Mouse (Mus musculus) layer of hippocampus, postnatal 14 days (tissue): ENCODE data around the gene Slco3a1. TPM values are rescaled to one million over a fixed set of nuclear protein-coding genes. Genes with fewer than 3 reads are reported as not detected.

Source experiments
- DNase-seq, 2 experiments: peaks; one replicate each; pipeline ENCODE4 v3.0.0; 2021 to 2022; ENCODE audit warnings: low spot score in 2 of 2, mixed read lengths in 1 of 2
- total RNA-seq, 2 experiments: library from RNA; stranded (reverse); gene quantifications; 2 replicates each; pipeline ENCODE4 v1.2.3; 2021

Slco3a1 gene
- total RNA-seq, 2 experiments from 2014 or later: 67.3 to 69.3 TPM

GRCm38 (mm10) chr7:74354527-74355256, 199.9 kb downstream of the Slco3a1 start:
- DNase-seq: peak in 1 of 2 experiments; percentile 84

GRCm38 (mm10) chr7:74353707-74354468, 200.7 kb downstream of the Slco3a1 start:
- DNase-seq: no peak

DNA sequence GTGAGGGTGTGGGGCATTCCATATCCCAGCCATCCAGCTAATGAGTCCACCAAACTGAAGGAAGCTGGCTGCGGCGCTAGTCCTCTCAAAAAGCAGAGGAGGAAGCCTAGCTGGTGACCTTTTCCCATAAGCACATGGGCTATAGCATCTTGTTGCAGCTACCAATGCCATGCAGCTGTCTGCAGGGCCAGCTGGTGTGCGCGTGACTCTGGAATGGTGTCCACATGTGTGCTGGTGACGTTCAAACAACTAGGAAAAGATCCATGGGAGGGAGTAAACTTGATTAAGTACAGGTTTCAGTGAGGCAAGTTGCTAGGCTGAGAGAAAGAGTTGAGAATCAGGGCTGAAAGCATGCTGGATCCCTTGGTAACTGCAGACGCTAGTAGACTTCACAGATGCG, 201.3 kb downstream of the Slco3a1 start:
- no peak for DNase-seq

- DNase-seq: no peak
Observed at GRCm38 (mm10) chr7:74348318-74348890, 206.2 kb downstream of the Slco3a1 start.

- peak in 1 of 2 experiments; percentile 36 for DNase-seq
Observed at GRCm38 (mm10) chr7:74347026-74347425, 207.6 kb downstream of the Slco3a1 start.

DNA sequence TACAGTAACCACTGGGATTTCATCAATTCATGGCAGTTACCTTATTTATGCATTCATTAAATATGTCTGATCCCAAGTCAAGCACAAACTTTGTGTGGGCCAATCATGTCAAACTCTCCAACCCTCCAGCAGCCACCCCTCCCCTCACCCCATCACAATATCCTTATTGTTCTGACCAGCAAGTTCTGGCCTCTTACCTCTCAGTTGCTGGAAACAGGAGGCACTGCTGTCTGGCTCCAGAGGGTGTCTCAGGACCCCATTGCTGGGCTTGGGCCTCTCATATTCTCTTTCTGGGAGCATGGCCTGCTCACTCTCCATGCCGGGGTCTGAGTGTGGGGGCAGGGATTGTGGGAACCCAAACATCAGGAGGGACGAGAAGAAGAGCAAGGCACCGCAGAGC, 208.1 kb downstream of the Slco3a1 start:
- DNase-seq: no peak

DNA sequence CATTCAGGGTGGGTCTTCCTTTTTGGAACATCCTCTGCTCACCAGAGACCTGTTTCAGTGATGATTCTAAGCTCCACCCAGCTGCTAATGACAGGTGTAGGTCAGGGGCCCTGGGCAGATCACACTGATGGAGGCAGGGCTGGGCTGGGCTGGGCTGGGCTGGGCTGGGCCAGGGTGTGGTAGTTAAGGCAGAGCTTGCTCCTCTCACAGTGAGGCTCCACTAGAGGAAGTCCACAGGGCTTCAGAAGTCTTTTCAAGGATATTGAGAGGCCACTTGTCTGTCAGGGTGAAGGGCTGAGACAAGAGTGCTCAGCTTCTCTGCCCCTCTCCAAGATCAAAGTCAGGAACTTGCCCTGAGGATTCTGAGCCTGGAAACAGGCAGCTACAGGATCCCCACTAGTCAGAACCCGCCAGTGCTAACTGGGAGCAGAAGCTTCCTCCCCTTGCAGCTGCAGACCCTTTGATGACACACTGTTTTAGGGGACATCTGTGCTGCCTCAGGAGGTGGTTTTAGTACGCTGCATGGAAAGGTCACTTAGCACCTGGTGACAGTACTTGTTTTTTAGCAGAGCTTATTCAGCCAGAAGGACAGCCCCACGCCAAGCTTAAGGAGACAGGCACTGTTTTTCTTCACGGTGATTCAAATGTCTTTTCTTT, 213.3 kb downstream of the Slco3a1 start:
- DNase-seq: no peak

DNA sequence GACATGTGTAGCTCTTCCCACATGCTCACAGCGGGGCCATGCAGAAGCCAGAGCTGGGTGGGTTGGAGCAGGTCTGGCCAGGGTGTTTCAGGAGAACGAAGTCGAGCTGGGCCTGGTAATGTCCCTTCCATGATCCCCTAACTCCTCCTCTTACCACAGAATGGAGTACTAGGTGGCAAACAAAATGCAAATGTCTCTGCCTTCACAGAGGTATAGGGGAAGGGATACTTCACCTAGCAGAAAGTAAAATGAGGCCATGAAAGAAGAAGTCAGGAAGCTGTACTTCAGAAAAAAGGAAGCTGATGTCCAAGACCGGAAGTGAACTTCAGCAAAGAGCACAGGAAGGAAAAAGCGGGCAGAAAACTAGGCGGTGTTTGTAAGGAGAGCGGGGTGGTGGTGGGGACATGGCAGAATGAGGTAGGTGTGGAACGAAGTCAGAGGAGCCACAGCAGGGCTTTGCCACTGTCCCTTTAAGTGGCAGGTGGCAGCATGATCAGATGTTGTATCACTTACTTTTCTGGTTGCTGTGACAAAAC, 214.1 kb downstream of the Slco3a1 start:
- DNase-seq: no peak

DNA sequence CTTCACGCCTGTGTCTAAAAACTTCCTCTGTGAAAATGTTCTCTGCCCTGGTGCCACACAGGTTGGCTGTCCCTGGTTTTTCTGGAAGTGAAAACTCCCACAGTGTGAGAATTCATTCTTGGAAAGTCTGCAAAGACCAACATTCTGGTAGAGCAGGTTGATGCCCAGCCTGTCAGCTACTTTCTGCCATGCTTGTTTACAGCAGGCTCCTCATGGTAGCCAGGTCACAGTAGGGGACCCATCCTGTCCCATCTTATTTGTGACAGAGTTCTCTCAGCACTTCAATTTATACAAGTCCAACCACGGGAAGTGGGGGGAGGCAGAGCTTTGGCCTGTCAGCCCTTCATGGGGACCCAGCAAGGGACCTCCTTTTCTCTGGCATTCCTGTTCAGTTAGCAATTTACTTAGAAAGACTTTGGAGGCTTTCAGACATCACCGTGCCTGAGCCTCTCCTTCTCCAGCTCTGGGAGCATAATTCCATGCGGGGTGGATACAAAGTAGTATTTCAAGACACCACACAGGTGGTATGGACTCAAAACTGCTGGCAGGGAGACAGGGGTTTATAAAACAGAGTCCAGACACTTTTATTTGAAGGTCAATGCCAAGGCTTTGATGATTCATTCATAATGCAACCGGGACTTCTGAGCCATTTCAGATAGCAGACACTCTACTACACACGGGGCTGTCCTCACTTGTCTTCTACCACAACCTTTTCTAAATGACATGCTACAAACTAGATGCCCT, 216.7 kb downstream of the Slco3a1 start:
- DNase-seq: no peak

- no peak for DNase-seq
Observed at GRCm38 (mm10) chr7:74332323-74332722, 222.3 kb downstream of the Slco3a1 start.

DNA sequence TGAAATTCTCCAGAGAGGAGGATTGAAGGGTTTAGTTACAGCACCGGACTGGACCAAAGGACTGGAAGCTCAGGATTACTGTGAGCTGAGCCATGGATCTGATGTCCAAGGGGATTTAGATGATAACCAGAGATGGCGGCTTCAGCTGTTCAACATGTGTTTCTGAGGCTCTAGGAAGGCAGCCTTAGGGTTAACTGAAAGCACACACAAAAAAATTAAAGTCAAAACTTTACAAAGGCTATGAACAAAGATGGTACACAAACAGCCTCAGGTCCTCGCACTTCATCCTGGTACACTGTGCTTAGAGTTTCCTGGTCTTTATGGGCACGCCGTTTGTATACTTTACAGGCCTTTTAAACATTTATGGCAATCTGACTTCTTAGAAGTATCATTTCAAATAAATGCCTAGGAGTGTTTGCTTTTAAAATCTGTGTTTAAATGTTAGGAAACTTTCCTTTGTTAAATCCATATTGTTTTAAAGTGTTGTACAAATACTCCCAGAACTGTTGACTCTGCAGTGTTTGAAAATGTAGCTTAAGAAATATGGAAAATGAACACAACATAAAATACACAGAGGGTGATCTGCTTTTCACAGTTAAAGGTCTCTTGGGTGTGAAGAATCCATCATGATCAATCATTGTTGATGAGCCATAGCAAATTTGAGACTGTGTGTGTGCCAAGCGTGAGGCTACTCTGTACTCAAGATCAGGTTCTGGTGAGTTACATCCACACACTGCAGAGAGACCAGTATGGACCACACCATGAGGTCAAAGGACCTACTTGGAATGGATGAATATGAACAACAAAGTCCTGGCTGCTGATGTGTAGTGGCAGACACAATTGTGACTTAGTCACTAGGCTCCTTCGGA, 223.5 kb downstream of the Slco3a1 start:
- DNase-seq: no peak

DNA sequence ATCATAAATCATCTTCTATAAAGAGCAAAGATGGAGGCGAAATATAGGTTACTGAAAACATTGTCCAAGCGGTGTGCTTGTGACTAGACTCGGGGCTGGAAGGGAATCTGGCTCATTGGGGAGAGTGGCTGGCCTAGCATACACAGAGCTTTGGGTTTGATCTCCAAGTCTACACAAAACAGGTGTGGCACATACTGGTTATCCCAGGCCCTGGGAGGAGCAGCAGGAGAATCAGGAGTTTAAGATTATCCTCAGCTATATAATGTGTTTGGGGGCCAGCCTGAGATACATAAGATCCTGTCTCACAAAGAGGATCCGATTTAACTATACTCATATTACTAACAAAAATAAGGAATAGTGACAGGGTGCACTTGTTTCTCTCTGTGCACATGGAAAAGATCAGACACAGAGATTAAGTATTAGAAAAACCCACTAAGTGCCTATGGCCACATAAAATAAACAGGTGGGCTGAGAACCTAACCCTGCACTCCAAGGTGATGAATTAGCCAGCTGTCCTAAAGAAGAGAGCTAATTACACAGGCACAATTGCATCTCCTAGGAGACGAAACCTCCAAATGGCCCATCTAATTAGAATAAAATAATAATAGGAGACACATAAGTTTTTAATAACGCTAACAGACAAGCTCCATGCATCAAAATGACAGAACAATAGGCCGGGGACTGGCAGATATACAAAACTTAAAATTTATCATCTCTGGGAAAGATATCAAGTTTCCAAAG, 224.3 kb downstream of the Slco3a1 start:
- no peak for DNase-seq

GRCm38 (mm10) chr7:74329004-74329403, 225.6 kb downstream of the Slco3a1 start:
- no peak for DNase-seq

DNA sequence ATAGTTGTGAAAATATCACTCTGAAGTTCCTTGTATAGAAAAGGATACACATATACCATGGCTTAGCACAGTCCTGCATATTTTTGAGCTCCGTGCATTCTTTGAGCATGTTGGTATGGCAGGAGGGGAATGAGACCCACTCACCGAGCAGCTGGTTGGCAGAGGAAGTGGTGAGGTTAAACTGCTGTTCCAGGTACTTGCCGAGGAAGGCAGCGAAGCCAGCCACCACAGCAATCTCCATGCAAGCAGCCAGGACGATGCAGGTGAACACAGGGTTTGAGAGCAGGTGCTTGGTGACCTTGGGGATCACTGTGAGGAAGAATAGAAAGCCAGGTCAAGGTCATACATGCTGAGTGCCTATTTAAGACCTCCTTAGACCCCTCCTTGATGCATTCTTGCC, 226.9 kb downstream of the Slco3a1 start:
- no peak for DNase-seq

DNA sequence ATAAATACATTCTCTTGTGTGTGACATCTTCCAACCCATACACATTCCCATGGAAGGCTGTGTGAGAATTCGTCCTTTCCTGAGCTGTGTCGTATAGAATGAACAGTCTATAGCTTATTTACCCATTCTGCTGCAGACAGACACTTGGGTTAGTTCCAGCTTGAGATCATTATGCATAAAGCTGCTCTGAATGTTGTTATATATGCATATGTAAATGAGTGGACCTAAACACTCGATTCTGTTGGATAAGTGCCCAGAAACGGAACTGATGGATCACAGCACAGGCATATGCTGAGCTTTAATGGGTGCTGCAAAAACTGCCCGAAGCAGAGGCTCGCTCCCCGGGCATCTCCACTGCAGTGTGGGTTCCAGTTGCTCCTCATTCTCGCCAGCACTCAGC, 229.5 kb downstream of the Slco3a1 start:
- DNase-seq: peak in 1 of 2 experiments; percentile 41

DNA sequence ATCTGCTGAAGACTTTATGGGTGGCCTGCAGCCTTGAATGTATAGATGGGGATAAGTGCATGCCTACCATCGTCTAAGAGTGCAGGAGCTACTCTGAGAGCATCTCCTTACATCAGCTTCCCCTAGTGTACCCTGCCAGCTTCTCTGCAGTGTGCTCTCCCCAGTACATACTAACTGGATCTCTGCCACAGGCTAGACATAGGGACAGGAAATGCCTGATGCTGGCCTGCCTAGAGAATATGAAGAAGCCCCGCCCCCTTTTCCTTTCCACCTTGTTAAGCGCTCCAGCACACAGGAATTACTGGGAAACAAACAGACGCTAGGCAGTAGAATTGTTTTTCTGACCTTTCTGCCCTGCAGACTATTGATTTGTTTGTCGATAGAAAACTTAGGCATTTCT, 230.9 kb downstream of the Slco3a1 start:
- DNase-seq: no peak

GRCm38 (mm10) chr7:74323194-74323593, 231.4 kb downstream of the Slco3a1 start:
- DNase-seq: no peak

DNA sequence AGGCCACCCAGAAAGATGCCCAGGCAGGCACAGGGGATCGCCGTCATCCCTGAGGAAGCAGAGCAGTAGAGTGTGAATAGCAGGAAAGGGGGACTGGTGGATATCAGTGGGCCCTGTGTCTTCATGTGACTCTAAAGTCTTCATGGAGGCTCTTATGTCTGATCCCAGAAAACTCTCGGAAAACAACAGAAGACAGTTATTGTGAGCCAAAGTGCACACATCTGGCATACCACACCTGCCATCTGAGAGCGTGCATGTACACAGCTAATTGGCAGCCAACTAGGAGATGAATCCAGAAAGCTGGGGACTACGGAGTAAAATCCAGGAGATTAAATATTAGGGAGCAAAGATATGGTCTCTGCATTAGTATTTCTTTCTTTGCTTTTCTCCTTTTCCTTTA, 233.9 kb downstream of the Slco3a1 start:
- no peak for DNase-seq

- no peak for DNase-seq
Observed at GRCm38 (mm10) chr7:74315836-74316435, 238.6 kb downstream of the Slco3a1 start.
